Mouse (Mus musculus): ENCODE data around the gene Hs3st1.

GRCm38 (mm10) chr5:39617354-39617977 is 137.8 kb downstream of the Hs3st1 start:
- TF ChIP-seq CTCF (IDR thresholded peaks at IDR 0.05; ENCODE audit: low read depth) = no peak
- TF ChIP-seq EP300 (optimal IDR thresholded peaks at IDR 0.05) = no peak

All from stomach, postnatal 0 days (tissue).